Mouse (Mus musculus) liver, postnatal 0 days (tissue): ENCODE data around the gene Ppp1r27.

Source experiments
- CTCF ChIP-seq: sonication (generic); IDR thresholded peaks from 2 replicates; pipeline ENCODE4 v1.5.1; 2016; ENCODE audit warnings: antibody characterized with exemption, low read depth
- EP300 ChIP-seq: IDR thresholded peaks from 2 replicates; pipeline ENCODE4 v1.6.1; 2016; ENCODE audit warnings: antibody characterized with exemption, low read depth, mild to moderate bottlenecking

DNA sequence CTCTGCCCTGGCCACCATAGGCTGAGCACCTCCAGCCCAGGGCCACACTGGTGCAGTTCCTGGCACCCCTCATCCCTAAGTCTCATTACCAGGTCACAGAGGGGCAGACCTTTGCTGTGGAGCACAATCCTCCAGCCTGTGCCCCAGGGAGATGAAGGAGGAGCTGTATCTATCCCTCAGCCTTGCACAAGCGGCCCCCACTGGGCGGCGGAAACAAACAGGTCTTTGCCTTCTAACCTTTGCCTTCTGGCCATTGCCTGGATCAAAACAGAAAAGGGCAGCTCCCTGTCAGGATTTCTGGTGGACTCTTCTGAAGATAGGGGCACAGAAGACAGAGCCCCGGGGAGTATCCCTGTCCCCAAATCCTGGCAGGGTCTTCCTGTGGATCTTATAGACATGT is 22.0 kb downstream of the Ppp1r27 start:
- TF ChIP-seq CTCF: no peak
- no peak for TF ChIP-seq EP300
